ENCODE assay signal across 8 mouse cellular contexts in genomic region chr5:53591683-53592050, GRCm38 (mm10).
DNase-seq lines count a peak whose midpoint lies in the region; ATAC-seq and TF ChIP-seq lines count a peak whose summit lies in the region.

No protein-coding gene starts in this region.

- H3K4me3 ChIP-seq in left cerebral cortex, adult 2 months: peak overlapping the region; percentile 65
- peak overlapping the region; percentile 69 for H3K4me3 ChIP-seq in cortical plate, adult 2 months (ENCODE audit: insufficient read depth, low read length)
- H3K4me3 ChIP-seq in hindbrain, postnatal 0 days (ENCODE audit: low read length): peak overlapping the region; percentile 85

- peak overlapping the region; percentile 92 for H3K4me2 ChIP-seq in hindbrain, postnatal 0 days (ENCODE audit: low read depth, low read length)

- TF ChIP-seq POLR2A in cortical plate, adult 2 months (IDR thresholded peaks at IDR 0.05; ENCODE audit: extremely low read depth, insufficient read depth, low read length): no peak

- no peak for ATAC-seq in hindbrain, postnatal 0 days

- no peaks in the 10 kb centered on the region for H3K9me3 ChIP-seq in hindbrain, postnatal 0 days (ENCODE audit: low read length)

- peak; percentile 19 for TF ChIP-seq CTCF in left cerebral cortex, adult 2 months (IDR thresholded peaks at IDR 0.05)
- no peak for TF ChIP-seq CTCF in cortical plate, adult 2 months (IDR thresholded peaks at IDR 0.05; ENCODE audit: extremely low read depth, insufficient read depth, low read length)
- 0 out of 2 replicates have a peak, but pooled peaks have one; percentile 7 for TF ChIP-seq CTCF in hindbrain, postnatal 0 days (IDR thresholded peaks at IDR 0.05; ENCODE audit: low read depth)

- no peak for DNase-seq in left cerebral cortex, adult 2 months (ENCODE audit: extremely low spot score in 1 of 2, low spot score in 2 of 2)
- DNase-seq in left cerebral cortex, postnatal 10 days (ENCODE audit: extremely low spot score in 1 of 2, low spot score in 2 of 2): no peak
- DNase-seq in hindbrain, postnatal 0 days (ENCODE audit: low spot score): no peak
- DNase-seq in naive thymus-derived CD4-positive, alpha-beta T cell, adult 2 months (ENCODE audit: low read depth): peak; percentile 37
- DNase-seq in layer of hippocampus, postnatal 36 days: no peak
- DNase-seq in frontal cortex, postnatal 10 days (ENCODE audit: low spot score in 2 of 2): no peak
- no peak for DNase-seq in gastrocnemius, postnatal 25 days

- H3K27ac ChIP-seq in left cerebral cortex, adult 2 months: peak overlapping the region; percentile 80; the same call in 1 of the 2 replicates
- no peak overlapping the region for H3K27ac ChIP-seq in cortical plate, adult 2 months (ENCODE audit: insufficient read depth, low read length)
- peak overlapping the region; percentile 99; the same call in 1 of the 2 replicates for H3K27ac ChIP-seq in hindbrain, postnatal 0 days

- H3K9ac ChIP-seq in hindbrain, postnatal 0 days (replicated peaks; ENCODE audit: low read length): peak overlapping the region; percentile 89

- H3K4me1 ChIP-seq in cortical plate, adult 2 months (ENCODE audit: control insufficient read depth, insufficient read depth, low read length): peaks cover 6% of the 10 kb centered on the region; the same call in 1 of the 2 replicates
- H3K4me1 ChIP-seq in hindbrain, postnatal 0 days (ENCODE audit: insufficient read depth, low read length): peaks cover 15% of the 10 kb centered on the region

- H3K36me3 ChIP-seq in hindbrain, postnatal 0 days (ENCODE audit: insufficient read depth, low read length): no peaks in the 10 kb centered on the region

- WGBS in hindbrain, postnatal 0 days: under 1% methylated on average over 8 of the region's 8 CpGs

- intact Hi-C loops in left cerebral cortex, adult 2 months (cut with DNase I): loop anchor here (2.0 to 5.0 kb wide), 3 partner anchors 67 to 406 kb away; partner anchors contain the start of gene Stim2
- intact Hi-C loops in left cerebral cortex, postnatal 10 days (cut with DNase I): loop anchor here (2.0 to 5.0 kb wide), 2 partner anchors 227 to 319 kb away; no protein-coding TSS in a partner anchor

- no peaks in the 10 kb centered on the region for H3K27me3 ChIP-seq in hindbrain, postnatal 0 days (ENCODE audit: insufficient read depth, low read length)
